Mouse (Mus musculus) left cerebral cortex, postnatal 4 days (tissue): ENCODE measurements at regions not wholly inside any gene's neighbourhood (a gene's known extent, or its start where the extent isn't known, plus 50 kb on each side); places are given as distances from the start of the nearest gene placed in this dataset.

ENCODE experiments used
- DNase-seq: peaks from one replicate; pipeline ENCODE4 v3.0.0-alpha.2; 2022
- intact Hi-C: fragments of 180-260 bp; cut with DNase I; formaldehyde crosslinking; loops from one replicate; pipeline ENCODE4 v1.15.1; 2025

- intact Hi-C loops: no loop called here
- no peak for DNase-seq
These were observed 1560.1 kb upstream of the Gulo start for GRCm38 (mm10) chr14:67568896-67569743.

DNA sequence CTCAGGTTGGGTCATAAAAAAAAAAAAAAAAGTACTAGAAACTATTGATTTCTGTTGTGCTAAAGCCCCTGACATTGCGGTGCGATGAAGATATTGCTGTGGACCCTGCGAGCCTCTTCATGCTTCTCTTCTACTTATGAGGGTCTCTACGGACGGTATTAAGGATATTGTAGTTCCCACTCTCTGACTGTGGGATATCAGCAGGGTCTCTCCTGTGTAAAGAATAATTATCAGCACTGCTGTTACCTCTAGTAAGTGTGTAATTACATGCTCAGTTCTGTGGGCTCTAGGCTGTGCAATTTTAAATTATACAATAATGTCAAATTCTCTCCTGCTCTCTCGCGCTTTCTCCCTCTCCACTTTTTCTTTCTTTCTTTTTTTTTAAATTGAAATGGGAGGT is 1545.9 kb upstream of the Gulo start:
- intact Hi-C loops: no loop called here
- no peak for DNase-seq

GRCm38 (mm10) chr14:67550462-67551185 is 1541.6 kb upstream of the Gulo start:
- intact Hi-C loops: no loop called here
- DNase-seq: peak; percentile 47

GRCm38 (mm10) chr14:67548750-67549149 is 1539.7 kb upstream of the Gulo start:
- no peak for DNase-seq

DNA sequence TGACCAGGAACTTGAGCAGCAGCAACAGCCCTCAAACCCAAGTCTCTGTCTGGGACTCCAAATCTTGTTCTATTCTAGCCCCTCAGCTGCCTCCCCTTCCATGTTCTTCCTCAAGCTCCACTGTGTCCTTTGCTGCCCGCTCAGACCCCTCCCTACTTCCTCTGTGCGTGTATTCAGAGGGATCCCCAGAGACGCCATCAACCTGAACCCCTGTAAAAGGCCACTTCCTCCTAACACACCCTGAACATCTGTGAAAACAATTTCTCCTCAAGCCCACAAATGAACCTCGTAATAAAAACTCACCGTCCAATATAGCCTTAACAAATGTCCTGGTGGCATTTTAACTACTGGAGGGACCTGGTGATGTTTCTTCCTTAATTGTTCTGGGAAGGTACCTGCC is 1536.0 kb upstream of the Gulo start:
- intact Hi-C loops: no loop called here
- DNase-seq: no peak

More at GRCm38 (mm10) chr14:67548750-67549149, 1539.7 kb upstream of the Gulo start:
- intact Hi-C loops: no loop called here

GRCm38 (mm10) chr14:67541271-67541711 is 1532.3 kb upstream of the Gulo start:
- intact Hi-C loops: no loop called here
- peak; percentile 92 for DNase-seq

- DNase-seq: no peak
- intact Hi-C loops: no loop called here
These were observed 1529.7 kb upstream of the Gulo start for GRCm38 (mm10) chr14:67538696-67539095.

DNA sequence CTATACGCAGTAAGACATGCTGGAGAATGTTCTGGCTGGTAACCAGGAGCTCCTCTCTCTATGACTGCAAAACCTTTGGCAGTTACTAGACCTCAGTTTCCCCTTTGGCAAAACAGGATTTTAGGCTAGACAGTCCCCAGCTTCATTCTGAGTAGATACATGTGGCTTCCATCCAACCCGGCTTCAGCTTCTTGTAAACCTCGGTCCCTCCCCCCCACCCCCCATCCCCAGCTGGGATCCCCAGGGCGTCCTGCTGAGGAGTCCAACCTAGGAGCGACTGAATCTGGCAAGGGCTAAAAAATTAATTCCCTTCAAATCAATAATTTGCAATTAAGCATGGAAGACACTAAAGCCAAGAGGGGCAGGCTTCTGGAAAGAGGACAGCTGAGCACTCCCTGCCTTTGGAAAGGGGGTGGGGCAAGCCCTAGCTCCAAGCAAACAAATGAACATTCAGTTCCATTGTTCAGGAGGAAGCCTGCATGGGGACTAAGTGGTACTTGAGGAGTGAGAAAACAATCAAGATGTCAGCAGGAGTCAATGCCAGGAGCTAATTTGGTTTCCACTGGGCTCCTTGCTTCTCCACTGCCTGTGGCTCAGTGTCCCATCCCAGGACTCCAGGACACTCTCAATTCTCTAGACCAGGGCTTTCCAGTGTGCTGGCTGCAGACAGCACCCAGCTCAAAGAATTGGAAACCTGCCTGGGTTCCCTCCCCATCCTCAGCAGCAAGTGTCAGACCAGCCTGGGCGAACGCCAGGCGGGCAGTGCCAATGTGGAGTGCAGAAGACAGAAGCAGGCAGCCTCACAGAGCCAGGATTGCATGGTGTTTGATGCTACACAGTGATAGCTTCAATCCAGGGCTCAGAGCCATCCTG is 1528.0 kb upstream of the Gulo start:
- DNase-seq: peak; percentile 94
- intact Hi-C loops: no loop called here

- peak; percentile 9 for DNase-seq
- intact Hi-C loops: no loop called here
These were observed 1497.9 kb upstream of the Gulo start for GRCm38 (mm10) chr14:67506729-67507395.

GRCm38 (mm10) chr14:67492086-67492485 is 1483.1 kb upstream of the Gulo start:
- no peak for DNase-seq

GRCm38 (mm10) chr14:67486676-67487075 is 1477.7 kb upstream of the Gulo start:
- intact Hi-C loops: no loop called here

More at GRCm38 (mm10) chr14:67492086-67492485, 1483.1 kb upstream of the Gulo start:
- intact Hi-C loops: no loop called here

GRCm38 (mm10) chr14:67485449-67485800 is 1476.4 kb upstream of the Gulo start:
- intact Hi-C loops: no loop called here
- DNase-seq: no peak

More at GRCm38 (mm10) chr14:67486676-67487075, 1477.7 kb upstream of the Gulo start:
- DNase-seq: no peak

DNA sequence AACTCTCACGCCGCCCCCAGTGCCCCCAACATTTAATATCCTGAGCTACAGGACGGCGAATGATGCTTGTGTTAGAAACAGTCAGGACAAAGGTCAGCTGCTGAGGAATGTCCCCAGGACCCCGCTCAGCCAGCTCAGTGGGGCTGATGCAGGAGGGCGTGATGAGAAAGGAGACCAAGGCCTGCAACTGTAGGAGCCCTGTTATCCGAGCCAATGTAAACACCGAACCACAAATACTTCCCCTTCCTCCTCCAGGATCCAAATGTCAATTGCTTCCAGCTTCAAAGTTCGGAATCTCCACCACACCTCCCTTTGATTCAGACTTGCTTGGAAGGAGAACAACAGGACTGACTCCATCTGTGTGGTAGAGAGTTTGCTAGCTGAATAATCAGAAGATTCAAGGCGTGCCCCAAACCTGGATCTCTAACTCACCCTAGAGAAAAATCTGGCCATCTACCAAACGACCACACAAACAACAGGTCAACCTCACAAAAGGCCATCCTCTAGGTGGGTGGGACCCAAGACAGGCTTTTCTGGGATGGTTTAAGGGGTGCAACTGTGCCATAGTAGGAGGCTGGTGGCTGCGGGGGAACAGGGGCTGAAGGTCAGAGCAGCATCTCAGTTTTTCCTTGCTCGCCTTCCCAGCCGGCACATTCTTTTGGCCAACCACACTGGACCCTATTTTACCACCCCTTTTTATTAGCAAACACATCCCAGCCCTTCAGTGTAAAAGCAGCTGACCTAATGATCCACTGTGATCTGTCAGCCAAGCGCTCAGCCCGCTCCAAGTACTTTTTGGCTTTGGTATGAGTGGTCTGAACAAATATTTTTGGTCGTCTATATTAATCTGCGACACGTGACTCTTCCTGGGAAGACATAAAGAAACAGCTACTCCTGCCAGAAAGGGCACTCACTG is 1475.8 kb upstream of the Gulo start:
- DNase-seq: no peak
- intact Hi-C loops: no loop called here
